Mouse (Mus musculus): ENCODE results near the gene R3hdm2.

Gene R3hdm2

DNA sequence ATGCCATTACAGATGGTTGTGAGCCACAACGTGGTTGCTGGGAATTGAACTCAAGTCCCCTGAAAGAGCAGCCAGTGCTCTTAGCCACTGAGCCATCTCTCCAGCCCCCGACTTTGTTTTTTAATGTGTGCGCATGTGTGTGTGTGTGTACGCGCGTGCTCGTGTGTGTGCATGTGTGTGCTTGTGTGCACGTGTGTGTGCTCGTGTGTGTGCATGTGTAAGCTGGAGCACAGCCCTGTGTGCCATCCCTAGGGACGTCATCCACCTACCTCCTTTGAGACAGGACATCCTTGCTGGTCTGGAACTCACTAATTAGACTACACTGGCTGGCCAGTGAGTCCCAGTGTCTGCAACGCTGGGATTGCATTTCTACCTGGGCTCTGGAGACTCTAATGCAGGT lies 27.4 kb upstream of the R3hdm2 start:
- no peak for DNase-seq (ENCODE audit: extremely low spot score, low read depth, low spot score)

DNA sequence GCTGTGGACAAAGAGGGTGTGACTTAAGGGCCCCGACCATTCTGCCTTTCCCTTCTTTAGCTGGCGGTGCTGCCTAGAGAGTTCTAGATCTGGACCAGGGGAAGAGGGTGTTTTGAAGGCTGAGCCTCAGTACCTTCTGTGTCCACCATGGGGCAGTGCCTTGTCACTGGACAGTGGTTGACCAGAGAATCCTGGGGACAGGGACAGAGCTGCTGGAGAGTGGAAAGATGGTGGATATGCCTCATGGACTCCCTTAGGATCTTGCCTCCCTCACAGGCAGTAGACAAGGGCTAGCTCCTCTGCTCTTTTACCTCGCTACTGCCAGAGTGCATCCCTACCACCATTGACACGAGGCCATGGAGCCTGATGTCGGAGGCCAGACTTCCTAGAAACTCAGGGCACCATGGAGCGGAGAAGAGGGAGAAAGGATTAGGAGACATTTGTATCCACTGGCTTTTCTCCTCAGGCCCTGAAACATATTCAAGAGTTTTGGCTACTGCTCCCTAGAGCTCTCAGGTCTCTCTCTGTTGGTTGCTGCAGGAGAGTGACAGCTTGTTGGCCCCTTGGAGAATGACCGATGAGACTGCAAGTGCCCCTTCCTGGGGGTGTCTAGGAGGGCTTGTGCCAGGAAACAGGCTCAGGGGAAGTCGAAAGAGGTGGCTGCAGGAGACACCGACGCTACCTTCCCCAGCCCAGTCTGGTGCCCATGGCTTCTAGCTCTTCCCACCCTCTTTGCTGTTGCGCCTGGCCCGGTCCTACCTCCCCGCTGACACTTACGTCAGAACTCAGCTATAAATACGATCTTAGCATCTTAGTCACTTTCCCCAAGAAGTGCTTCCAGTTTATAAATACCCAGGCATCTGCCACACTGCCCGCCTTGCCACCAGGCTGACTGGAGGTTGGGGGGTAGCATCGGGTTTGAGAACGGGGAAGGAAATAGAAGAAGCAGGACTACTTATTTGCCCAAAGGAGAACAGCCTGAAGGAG lies 25.9 kb upstream of the R3hdm2 start, which contains the start of gene Inhbe:
Gene Inhbe (minus strand): TSS at position 503 of the 987 bp plus-strand sequence.
- DNase-seq (ENCODE audit: extremely low spot score, low read depth, low spot score): no peak

DNA sequence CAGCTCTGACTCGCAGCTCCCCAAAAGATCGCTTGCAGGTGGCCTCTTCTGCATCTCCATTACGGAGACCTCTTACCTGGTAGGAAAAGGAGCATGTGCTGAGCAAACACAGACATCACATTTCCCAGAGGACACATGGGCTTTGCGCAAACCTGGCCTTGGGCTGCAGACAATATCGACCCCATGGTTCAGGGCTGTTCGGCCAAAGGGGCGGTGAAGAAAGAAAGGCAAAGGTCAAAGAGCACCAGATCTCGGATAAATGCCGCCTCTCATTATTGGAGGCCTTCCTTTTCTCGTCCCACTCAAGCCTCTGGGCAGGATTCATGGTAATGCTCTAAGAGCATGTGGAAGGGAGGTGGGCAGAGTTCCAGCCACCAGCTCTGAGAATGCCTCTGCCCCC lies 24.8 kb upstream of the R3hdm2 start:
- DNase-seq (ENCODE audit: extremely low spot score, low read depth, low spot score): no peak

DNA sequence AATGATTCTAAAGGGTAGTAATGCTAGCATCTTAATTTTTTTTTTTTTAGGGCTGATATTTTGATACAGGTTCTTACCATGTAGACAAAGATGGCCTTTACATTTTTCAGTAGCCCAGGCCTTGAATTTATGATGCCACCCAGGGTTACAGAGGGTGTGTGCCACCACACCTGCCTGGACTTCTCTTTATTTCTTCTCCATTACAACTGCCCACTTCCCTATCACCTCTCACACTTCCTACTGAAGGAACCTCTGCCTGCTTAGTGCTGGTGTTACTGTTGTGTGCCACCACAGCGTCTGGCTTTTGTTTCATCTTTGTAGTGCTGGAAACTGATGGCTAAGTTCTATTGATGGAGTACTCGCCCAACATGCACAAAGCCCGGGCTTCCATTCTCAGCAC lies 19.4 kb upstream of the R3hdm2 start:
- DNase-seq (ENCODE audit: extremely low spot score, low read depth, low spot score): no peak

DNA sequence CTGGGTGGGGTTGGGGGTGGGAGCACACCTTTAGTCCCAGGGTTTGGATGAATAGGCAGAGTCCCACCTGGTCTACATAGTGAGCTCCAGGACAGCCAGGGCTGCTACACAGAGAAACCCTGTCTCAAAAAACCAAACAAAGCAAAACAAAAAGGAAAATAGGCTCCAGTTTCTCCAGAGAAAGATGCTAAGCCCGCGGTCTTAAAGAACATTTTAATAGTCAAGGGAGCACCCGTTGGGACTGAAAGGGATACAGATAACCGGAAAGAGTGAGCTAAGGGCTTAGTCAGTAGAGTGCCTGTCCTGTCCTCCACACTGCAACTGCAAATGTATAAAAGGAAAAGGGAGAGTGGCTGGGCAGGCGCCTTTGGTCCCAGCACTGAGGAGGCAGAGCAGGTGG lies 13.0 kb upstream of the R3hdm2 start:
- no peak for DNase-seq (ENCODE audit: extremely low spot score, low read depth, low spot score)

DNA sequence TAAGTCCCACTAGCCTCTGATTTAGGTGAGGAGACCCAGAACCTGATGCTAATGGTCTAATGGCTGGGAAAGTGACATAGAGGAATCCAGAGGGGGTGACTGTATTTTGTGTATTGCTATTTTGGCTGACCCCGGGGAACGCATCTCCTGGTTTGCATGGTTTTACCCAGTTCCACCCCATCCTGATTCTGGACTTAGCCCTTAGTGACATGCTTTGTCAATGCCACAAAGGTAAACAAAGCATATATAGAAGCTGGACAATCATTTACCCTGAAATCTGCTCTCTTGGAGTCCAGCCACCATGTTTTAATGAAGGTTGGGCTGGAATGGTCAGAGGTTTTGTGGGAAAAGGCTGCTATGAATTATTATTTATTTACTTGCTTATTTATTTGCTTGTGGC lies 11.9 kb upstream of the R3hdm2 start:
- DNase-seq (ENCODE audit: extremely low spot score, low read depth, low spot score): no peak

DNA sequence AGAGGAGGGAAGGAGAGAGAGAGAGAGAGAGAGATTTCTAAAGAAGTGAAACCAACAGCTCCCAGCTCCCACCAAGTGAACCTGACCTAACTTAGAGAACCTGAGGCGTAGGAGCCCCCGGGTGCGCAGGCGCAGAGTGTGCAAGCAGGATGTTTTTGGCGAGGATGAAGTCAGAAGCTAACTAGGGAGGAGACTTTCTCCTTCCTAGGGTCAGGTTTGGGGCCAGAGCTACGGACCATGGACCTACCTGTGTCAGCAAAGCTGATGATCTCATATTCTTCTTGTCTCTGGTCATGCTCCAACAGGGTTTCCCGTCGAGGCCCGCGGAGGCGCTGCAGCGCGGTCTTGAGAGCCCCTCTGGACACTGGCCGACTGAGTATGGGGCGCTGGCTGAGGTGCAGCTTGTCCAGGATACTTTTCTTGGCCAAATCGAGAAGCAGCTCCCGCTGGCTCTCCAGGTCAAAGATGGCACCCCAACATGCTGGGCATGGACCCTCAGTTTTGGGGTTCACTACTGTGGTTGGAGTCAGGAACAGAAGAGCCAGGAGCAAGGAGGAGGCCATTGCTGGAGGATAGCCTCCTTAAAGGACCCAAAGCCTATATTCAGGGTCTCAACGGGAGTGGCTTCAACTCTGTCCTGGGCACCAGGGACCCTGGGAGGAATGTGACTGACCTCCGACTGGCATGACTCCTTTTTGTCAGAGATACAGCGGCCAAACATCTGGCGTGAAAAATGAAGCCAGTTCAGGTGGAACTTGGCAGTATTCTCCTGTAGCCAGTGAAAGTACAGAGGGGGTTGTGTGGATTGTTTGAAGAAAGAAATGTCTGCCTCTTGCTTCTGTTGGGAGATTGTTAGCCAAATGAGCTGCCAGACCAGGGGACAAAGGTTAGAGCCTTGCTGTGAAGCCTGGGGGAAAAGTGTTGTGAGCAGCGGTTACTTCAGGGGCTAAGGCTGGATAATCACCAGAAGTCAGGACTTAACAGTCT lies 10.0 kb upstream of the R3hdm2 start, which contains the start of gene Inhbc:
Gene Inhbc (minus strand): TSS at position 598 of the 987 bp plus-strand sequence.
- DNase-seq (ENCODE audit: extremely low spot score, low read depth, low spot score): no peak

DNA sequence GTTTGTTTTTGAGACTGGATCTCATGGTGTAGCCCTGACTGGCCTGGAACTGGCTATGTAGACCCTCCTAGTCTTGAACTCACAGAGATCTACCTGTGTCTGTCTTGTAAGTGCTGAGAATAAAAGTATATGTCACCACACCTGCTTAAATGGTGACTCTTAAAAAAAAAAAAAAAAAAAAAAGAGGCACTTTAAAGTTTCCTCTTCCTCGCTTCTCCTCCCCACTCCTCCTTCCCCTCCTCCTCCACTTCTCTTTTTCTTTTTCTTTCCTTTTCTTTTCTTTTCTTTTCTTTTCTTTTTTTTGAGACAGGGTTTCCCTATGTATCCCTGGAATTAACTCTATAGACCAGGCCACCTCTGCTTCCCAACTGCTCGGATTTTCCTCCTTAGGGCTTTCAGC lies 9.1 kb upstream of the R3hdm2 start:
- DNase-seq (ENCODE audit: extremely low spot score, low read depth, low spot score): no peak

DNA sequence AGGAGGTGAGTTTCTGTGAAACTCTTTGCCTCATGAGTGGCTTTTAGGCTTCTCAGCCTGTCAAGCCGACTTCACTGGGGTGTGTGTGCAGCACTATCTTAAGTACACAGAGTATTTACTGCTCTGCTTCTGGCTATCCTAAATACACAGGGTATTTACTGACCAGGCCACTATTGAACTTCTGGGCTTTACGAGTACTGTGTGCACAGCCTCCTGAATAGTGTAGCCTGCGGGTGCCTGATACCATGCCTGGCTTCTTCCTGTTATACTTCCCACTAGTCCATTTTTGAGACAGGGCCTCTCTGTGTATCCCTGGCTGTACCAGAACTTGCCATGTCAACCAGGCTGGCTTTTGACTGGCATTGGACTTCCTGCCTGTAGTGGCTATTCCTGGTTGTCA lies 2.4 kb upstream of the R3hdm2 start:
- no peak for DNase-seq (ENCODE audit: extremely low spot score, low read depth, low spot score)

DNA sequence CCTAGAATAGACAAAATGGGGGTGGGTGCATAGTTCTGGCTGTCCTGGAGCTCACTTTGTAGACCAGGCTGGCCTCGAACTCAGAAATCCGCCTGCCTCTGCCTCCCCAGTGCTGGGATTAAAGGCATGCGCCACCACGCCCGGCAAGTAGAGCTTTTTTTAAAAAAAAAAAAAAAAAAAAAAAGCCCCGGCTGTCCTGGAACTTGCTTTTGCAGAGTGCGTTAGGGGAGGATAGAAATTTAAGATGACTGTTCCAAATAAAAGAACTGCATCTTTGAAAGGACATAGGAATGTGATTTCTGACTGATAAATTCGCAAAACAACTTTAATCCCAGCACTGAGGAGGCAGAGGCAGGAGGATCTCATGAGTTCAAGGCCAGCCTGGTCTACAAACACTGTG lies 473 bp upstream of the R3hdm2 start:
- no peak for DNase-seq (ENCODE audit: extremely low spot score, low read depth, low spot score)

DNA sequence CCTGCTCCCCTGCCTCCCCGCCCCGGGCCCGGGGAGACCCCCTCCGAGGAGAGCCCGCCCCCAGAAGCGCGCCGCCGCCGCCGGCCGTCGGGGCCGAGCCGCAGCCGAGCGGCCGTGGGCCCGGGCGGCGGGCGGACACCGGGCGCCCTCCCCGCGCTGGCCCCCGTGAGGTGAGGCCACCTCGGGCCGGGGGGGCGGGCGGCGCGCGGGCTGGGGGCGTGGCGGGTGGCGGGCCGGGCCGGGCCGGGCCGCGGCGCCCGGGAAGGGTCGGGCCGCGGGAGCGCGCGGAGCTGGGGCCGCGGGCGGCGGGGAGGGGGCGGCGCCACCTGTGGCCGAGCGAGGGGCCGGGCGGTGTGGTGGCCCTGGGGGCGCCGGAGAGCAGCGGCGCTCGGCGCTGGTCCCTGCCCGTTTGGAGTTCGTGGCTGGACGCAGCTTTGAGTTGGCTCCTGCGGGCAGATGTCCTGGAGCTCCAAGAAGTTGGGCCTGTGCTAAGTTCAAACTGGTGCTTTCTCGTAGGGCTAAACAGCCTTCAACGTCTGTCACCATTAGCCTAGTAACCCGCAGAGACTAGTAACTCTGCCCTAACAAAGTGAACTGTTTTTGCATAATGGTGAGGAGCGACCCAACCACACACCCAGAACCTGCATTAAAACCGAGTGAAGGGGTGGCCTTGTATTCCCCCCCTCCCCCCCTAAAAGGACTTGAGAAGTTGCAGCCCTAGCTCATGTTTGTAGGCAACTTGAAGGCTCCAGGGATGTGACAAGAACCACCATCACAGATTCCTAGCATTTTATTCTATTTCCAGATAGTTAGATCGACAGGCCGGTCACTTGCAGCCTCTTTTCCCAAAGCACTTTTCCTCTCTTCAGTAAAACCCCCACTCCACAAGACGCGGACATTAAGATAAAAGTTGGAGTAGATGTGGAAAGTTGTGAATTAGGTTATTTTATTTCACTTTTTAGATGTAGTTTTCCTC lies 928 bp downstream of the R3hdm2 start:
- peak; percentile 31 for DNase-seq (ENCODE audit: extremely low spot score, low read depth, low spot score)

DNA sequence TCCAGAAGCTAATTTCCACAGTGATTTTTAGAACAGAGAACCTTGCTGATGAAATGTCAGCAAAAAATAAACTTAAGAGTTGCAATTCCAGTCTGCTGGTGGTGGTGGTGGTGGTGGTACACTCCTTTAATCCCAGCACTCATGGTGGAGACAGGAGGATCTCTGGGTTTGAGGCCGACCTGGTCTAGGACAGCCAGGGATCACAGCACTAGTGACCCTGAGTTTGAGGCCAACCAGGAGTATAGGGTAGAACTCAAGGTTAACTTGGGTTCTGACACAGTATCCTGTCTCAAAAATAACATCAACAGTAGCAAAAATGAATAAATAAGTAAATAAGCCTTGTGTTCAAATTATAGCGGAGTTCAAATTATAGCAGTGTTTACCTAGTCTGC lies 1.6 kb downstream of the R3hdm2 start:
- no peak for DNase-seq (ENCODE audit: extremely low spot score, low read depth, low spot score)

DNA sequence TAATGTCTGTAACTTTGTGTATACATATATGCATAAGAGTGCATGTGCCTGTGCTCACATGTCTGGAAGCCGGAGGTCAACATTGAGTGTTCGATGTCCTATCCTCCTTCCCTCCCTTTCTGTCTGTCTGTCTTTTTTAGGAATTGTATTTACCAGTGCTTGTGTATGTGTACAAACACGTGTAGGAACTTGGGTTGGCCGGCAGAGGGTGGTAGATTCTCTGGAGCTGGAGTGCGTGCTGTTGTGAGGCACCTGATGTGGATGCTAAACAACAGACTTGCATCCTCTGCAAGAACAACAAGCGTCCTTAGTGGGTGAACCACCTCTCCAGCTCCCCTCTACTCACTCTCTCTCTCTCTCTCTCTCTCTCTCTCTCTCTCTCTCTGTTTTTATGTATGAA lies 11.6 kb downstream of the R3hdm2 start:
- no peak for DNase-seq (ENCODE audit: extremely low spot score, low read depth, low spot score)

DNA sequence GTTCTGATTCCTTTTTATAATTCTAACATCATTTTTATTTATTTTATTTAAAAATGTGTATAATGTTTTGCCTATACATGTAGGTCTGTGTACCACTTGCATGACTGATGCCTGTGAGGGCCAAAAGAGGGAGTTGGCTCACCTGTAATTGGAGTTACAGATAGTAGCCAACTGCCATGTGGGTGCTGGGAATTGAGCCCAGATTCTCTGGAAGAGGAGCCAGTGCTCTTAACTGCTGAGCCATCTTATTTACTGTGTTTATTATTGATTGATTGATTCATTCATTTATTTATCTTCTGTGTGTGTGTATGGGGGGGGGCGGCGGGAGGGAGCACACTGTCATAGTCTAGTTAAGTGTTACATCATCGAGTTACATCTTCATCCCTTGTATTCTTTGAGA lies 24.6 kb downstream of the R3hdm2 start:
- DNase-seq (ENCODE audit: extremely low spot score, low read depth, low spot score): no peak

DNA sequence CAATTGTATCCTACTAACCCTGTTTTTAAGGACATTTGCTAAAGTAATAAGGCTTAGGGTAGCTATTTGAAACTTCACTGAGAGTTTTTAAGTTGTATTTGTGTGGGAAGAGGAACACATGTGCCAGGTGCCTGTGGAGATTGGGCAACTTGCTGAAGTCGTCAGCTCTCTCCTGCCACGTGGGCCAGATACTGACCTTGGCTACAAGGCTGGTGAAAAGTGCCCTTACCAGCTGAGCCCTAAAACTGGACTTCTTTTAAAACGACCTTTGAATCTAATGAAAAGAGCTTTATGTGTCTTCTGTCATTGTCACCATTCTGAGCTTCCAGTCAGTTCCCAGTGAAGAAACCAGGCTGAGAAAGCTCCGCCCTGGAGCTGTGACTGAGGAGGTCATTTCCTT lies 27.3 kb downstream of the R3hdm2 start:
- no peak for DNase-seq (ENCODE audit: extremely low spot score, low read depth, low spot score)

DNA sequence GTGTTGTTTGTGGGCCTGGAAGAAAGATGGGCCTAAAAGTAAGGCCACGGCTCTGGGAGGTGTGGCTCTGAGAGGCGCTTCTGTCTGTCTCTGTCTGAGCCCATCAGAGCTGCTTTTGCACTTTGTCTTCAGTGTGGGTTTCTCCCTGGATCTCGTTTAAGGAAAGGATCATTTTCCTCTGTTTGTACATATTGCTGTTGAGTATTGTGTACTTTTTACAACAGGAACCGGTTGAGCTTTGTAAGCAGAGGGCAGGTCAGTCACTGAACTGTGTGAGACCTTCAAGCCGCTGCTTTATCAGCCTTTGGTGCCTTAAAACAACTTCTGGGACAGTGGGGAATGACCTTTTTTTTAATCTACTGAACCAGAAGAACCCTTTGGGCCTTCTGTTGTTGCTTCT lies 32.0 kb downstream of the R3hdm2 start:
- DNase-seq (ENCODE audit: extremely low spot score, low read depth, low spot score): no peak

DNA sequence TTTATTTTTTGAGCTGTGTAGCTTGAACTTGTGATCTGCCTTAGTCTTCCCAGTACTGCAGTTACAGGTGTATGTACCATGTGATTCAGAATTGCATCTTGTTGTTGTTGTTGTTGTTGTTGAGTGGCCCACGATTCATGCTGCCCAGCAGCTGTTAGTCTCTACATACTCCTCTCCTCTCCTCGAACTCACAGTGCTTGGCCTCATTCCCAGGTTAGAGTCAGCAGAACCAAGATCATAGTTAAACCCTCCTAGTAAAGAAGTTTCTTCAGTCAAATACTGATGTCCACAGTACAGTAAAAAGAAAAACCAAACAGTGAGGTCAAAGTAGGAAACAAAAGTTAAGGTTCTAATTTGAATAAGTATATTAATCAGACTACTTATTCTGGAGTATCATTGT lies 32.6 kb downstream of the R3hdm2 start:
- no peak for DNase-seq (ENCODE audit: extremely low spot score, low read depth, low spot score)

DNA sequence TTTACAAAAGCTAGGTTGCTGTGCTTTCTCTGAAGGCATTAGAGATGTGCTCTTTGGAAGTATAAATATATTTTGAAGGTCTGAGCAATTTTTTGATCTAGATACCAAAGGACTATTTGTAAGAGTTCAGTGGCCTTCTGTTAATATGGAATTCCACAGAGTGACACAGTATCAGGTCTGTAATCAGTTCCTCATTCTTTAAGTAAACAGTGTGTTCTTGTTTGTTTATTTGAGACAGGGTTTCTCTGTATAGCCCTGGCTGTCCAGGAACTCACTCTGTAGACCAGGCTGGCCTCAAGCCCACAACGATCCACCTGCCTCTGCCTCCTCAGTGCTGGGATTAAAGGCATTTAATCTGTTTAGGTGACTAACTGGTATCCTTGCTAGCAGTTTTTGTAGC lies 33.5 kb downstream of the R3hdm2 start:
- no peak for DNase-seq (ENCODE audit: extremely low spot score, low read depth, low spot score)

DNA sequence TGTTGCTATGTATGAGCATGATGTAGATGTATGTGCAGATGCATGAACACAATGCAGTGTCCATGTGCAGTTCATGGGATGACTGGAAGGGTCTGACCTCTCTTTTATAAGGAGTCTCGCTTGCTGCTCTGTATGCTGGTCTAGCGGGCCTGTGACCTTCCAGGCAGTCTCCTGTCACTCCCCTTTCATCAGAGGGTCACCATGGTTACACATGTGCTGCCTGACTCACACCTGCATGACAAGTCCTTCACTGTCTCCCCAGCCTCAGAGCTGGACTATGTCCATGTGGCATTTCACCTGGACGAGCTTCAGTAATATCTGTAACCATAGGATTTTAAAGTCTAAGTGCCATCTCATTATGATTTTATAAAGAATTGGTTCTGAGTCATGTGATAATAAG lies 34.0 kb downstream of the R3hdm2 start:
- no peak for DNase-seq (ENCODE audit: extremely low spot score, low read depth, low spot score)

DNA sequence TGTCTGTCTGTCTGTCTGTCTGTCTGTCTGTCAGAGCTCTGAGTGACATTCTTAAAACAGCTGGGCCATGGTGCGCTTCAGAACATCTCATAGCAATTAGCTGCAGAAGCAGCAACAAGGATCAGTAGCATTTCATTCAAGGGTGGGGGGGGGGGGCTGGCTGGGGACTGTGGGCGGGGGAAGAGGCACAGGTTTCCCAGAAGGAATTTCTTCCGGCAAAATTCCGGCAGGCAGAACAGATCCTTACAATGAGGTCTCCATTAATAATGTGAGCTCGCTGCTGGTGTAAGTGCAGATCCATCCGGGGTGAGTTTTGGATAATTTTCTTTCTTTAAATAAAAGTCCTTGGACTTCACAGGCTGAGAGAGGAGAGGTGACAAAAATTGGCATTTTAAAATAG lies 40.0 kb downstream of the R3hdm2 start:
- no peak for DNase-seq (ENCODE audit: extremely low spot score, low read depth, low spot score)

Data from hindlimb bud, embryonic 11.5 days (tissue).